ENCODE assay signal across 13 mouse cellular contexts in the genomic region with DNA sequence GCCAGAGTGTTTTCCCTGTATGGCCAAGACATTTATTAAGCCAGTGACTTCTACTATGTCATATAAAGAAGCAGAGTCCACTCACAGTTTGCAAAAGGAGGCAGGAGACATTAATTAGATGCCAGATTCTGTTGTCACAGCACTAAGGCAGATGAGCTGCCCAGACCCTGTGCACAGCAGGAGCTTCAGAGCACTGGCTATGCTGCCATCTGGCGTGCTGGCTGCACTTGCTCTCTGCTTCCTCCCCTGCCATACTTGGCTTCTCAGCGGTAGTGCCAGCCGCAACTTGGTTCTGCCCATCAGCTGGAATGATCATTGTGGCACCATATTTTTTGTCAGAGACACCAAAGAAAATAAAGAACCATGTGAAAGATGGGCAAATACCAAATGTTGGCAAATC. TPM values are rescaled to one million over a fixed set of nuclear protein-coding genes. Genes with fewer than 3 reads are reported as not detected.
DNase-seq lines count a peak whose midpoint lies in the region; ATAC-seq and TF ChIP-seq lines count a peak whose summit lies in the region.
"Had no signal": no experiment of that assay in that cellular context is flagged by ENCODE, and none has a peak within 500 bp of the region (broad histone marks: within the 10 kb centered on the region; RNA-seq: fewer than 3 reads in every experiment).

No protein-coding gene starts in this region.

- DNase-seq in midbrain, embryonic 11.5 days (ENCODE audit: low spot score, missing footprints): no peak
- peak; percentile 91 for DNase-seq in left cerebral cortex, postnatal 4 days
- DNase-seq in stomach, postnatal 0 days (ENCODE audit: low spot score): no peak
- DNase-seq in thymus, postnatal 4 days: no peak
- no peak for DNase-seq in heart, embryonic 10.5 days (ENCODE audit: low spot score)
- DNase-seq in urinary bladder, postnatal 10 days (ENCODE audit: low spot score): no peak
- DNase-seq: heart, postnatal 36 days had no signal

- H3K9me3 ChIP-seq in midbrain, embryonic 13.5 days: no peaks in the 10 kb centered on the region
- no peaks in the 10 kb centered on the region for H3K9me3 ChIP-seq in midbrain, embryonic 11.5 days (ENCODE audit: control insufficient read depth, low read length)
- H3K9me3 ChIP-seq in forebrain, embryonic 16.5 days (ENCODE audit: control insufficient read depth, low read length): no peaks in the 10 kb centered on the region
- no peaks in the 10 kb centered on the region for H3K9me3 ChIP-seq in stomach, postnatal 0 days (ENCODE audit: control insufficient read depth, low read length)
- no peaks in the 10 kb centered on the region for H3K9me3 ChIP-seq in heart, embryonic 10.5 days
- H3K9me3 ChIP-seq: G1E; limb, embryonic 13.5 days had no signal

- H3K27me3 ChIP-seq in midbrain, embryonic 13.5 days: no peaks in the 10 kb centered on the region
- H3K27me3 ChIP-seq in midbrain, embryonic 11.5 days (ENCODE audit: control insufficient read depth, insufficient read depth, low read length): no peaks in the 10 kb centered on the region
- H3K27me3 ChIP-seq in forebrain, embryonic 16.5 days (replicated peaks; ENCODE audit: control insufficient read depth, insufficient read depth, low read length): no peaks in the 10 kb centered on the region
- no peaks in the 10 kb centered on the region for H3K27me3 ChIP-seq in stomach, postnatal 0 days (ENCODE audit: control insufficient read depth, insufficient read depth, low read length)
- H3K27me3 ChIP-seq in heart, embryonic 10.5 days (ENCODE audit: insufficient read depth, poor library complexity, severe bottlenecking): no peaks in the 10 kb centered on the region

- no peak overlapping the region for H3K27ac ChIP-seq in midbrain, embryonic 13.5 days
- H3K27ac ChIP-seq in midbrain, embryonic 11.5 days (ENCODE audit: low read depth, low read length): no peak overlapping the region
- H3K27ac ChIP-seq in forebrain, embryonic 16.5 days (ENCODE audit: low read length): no peak overlapping the region
- H3K27ac ChIP-seq in stomach, postnatal 0 days (replicated peaks): no peak overlapping the region
- H3K27ac ChIP-seq in heart, embryonic 10.5 days: no peak overlapping the region
- H3K27ac ChIP-seq: limb, embryonic 13.5 days had no signal

- no peak overlapping the region for H3K4me3 ChIP-seq in midbrain, embryonic 13.5 days (replicated peaks)
- H3K4me3 ChIP-seq in midbrain, embryonic 11.5 days (ENCODE audit: low read depth, low read length): no peak overlapping the region
- H3K4me3 ChIP-seq in forebrain, embryonic 16.5 days (replicated peaks; ENCODE audit: low read length): no peak overlapping the region
- H3K4me3 ChIP-seq in stomach, postnatal 0 days (ENCODE audit: low read depth, low read length): no peak overlapping the region
- no peak overlapping the region for H3K4me3 ChIP-seq in heart, embryonic 10.5 days
- H3K4me3 ChIP-seq: limb, embryonic 13.5 days; myocyte had no signal

- peak; percentile 24; the same call in 1 of the 2 replicates for TF ChIP-seq CTCF in stomach, postnatal 0 days (IDR thresholded peaks at IDR 0.05; ENCODE audit: low read depth)

- ATAC-seq in midbrain, embryonic 13.5 days: peak; percentile 71
- no peak for ATAC-seq in midbrain, embryonic 11.5 days (ENCODE audit: low FRiP score)
- ATAC-seq in forebrain, embryonic 16.5 days: peak; percentile 76
- ATAC-seq in stomach, postnatal 0 days (ENCODE audit: low FRiP score, low TSS enrichment): no peak

- 54% methylated on average over 3 of the region's 3 CpGs for WGBS in midbrain, embryonic 13.5 days
- 47% methylated on average over 3 of the region's 3 CpGs for WGBS in midbrain, embryonic 11.5 days
- 36% methylated on average over 3 of the region's 3 CpGs for WGBS in forebrain, embryonic 16.5 days
- WGBS in stomach, postnatal 0 days: 76% methylated on average over 3 of the region's 3 CpGs
- WGBS in heart, embryonic 10.5 days: 68% methylated on average over 3 of the region's 3 CpGs

- intact Hi-C loops in left cerebral cortex, postnatal 4 days (cut with DNase I): loop anchor here (10.0 kb wide), 1 partner anchor 428 kb away; no protein-coding TSS in a partner anchor

- no peaks in the 10 kb centered on the region; the same call in 1 of the 2 replicates for H3K4me1 ChIP-seq in midbrain, embryonic 13.5 days (replicated peaks)
- no peaks in the 10 kb centered on the region for H3K4me1 ChIP-seq in midbrain, embryonic 11.5 days (ENCODE audit: control insufficient read depth, insufficient read depth, low read length)
- H3K4me1 ChIP-seq in forebrain, embryonic 16.5 days (replicated peaks; ENCODE audit: control insufficient read depth, insufficient read depth, low read length): peaks cover 10% of the 10 kb centered on the region; the same call in 1 of the 2 replicates
- no peaks in the 10 kb centered on the region for H3K4me1 ChIP-seq in stomach, postnatal 0 days (replicated peaks; ENCODE audit: control insufficient read depth, insufficient read depth)
- H3K4me1 ChIP-seq in heart, embryonic 10.5 days: no peaks in the 10 kb centered on the region
- H3K4me1 ChIP-seq: limb, embryonic 13.5 days had no signal

- no peak overlapping the region for H3K4me2 ChIP-seq in midbrain, embryonic 13.5 days (replicated peaks)
- no peak overlapping the region for H3K4me2 ChIP-seq in midbrain, embryonic 11.5 days
- no peak overlapping the region for H3K4me2 ChIP-seq in forebrain, embryonic 16.5 days (ENCODE audit: low read length)
- no peak overlapping the region for H3K4me2 ChIP-seq in stomach, postnatal 0 days (replicated peaks; ENCODE audit: low read depth)
- H3K4me2 ChIP-seq: limb, embryonic 13.5 days had no signal

- H3K36me3 ChIP-seq in midbrain, embryonic 13.5 days: no peaks in the 10 kb centered on the region
- no peaks in the 10 kb centered on the region for H3K36me3 ChIP-seq in midbrain, embryonic 11.5 days (ENCODE audit: control insufficient read depth, insufficient read depth, low read length)
- no peaks in the 10 kb centered on the region for H3K36me3 ChIP-seq in forebrain, embryonic 16.5 days (ENCODE audit: control insufficient read depth, insufficient read depth)
- no peaks in the 10 kb centered on the region for H3K36me3 ChIP-seq in stomach, postnatal 0 days (ENCODE audit: control insufficient read depth, insufficient read depth, low read length)
- no peaks in the 10 kb centered on the region for H3K36me3 ChIP-seq in heart, embryonic 10.5 days
- H3K36me3 ChIP-seq: G1E; limb, embryonic 13.5 days had no signal

- no peak for TF ChIP-seq EP300 in stomach, postnatal 0 days (optimal IDR thresholded peaks at IDR 0.05)

- H3K9ac ChIP-seq in midbrain, embryonic 13.5 days (replicated peaks): no peak overlapping the region
- no peak overlapping the region for H3K9ac ChIP-seq in midbrain, embryonic 11.5 days (ENCODE audit: low read length)
- no peak overlapping the region for H3K9ac ChIP-seq in forebrain, embryonic 16.5 days (replicated peaks; ENCODE audit: low read depth, low read length)
- no peak overlapping the region for H3K9ac ChIP-seq in stomach, postnatal 0 days (ENCODE audit: low read length)
- H3K9ac ChIP-seq: limb, embryonic 13.5 days had no signal

RNA-seq across cellular contexts. Expression of a gene that starts 41.6 kb away (rescaled TPM):
- polyA plus RNA-seq in midbrain, embryonic 13.5 days (2015; fragmentation: Nextera tagmentation; extraction: Ambion mirVana): not detected in 2 replicates
- not detected in 2 replicates for polyA plus RNA-seq in midbrain, embryonic 11.5 days (2014; fragmentation: Nextera tagmentation; extraction: Ambion mirVana)
- polyA plus RNA-seq in forebrain, embryonic 16.5 days (2015; fragmentation: Nextera tagmentation; extraction: Ambion mirVana): not detected in 2 replicates
- not detected for total RNA-seq in left cerebral cortex, postnatal 4 days (2021)
- polyA plus RNA-seq in stomach, postnatal 0 days (2015; fragmentation: Nextera tagmentation; extraction: Ambion mirVana): not detected in 2 replicates
- polyA plus RNA-seq in heart, embryonic 10.5 days (2016; fragmentation: Nextera tagmentation; extraction: Ambion mirVana): not detected in 2 replicates
- total RNA-seq: heart, postnatal 36 days had no signal
- polyA plus RNA-seq: G1E; limb, embryonic 13.5 days; myocyte; stomach, embryonic 16.5 days had no signal

Comparison
In these comparisons a context has a peak if more than half of its experiments do, and no peak if none do; other contexts are left out.
1. ATAC-seq: peak in midbrain, embryonic 13.5 days (single experiment) and forebrain, embryonic 16.5 days (single experiment); none in midbrain, embryonic 11.5 days (single experiment) and stomach, postnatal 0 days (single experiment).